Mouse (Mus musculus): ENCODE data around the gene Nsa2.

DNA sequence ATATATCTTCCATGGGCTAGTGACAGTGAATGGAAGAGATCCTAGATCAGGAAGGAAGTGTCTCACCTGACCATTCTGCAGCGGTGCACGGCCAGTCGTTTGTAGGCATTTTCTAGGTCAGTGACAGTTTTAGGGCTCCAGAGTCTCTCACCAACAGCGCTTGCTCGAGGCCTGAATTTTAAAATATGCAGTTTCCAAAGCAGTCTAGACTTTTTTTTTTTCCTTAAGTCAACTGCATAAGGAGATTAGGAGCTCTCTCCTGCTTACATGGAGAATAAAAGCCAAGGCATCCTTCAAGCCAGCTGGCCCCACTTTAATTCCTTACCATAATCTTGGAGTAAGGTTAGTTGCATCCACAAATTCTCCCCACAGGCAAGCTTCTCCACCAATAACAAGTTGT is 39.0 kb upstream of the Nsa2 start:
- TF ChIP-seq CTCF (IDR thresholded peaks at IDR 0.05; ENCODE audit: low read depth) (no peak), EP300 (IDR thresholded peaks at IDR 0.05; ENCODE audit: low read depth) (no peak)

All from liver, postnatal 0 days (tissue).